Mouse (Mus musculus): ENCODE data around the gene Nkx2-3. TPM values are rescaled to one million over a fixed set of nuclear protein-coding genes. Genes with fewer than 3 reads are reported as not detected.

The Nkx2-3 gene
- polyA plus RNA-seq, 1 experiment from 2014 or later = not detected

DNA sequence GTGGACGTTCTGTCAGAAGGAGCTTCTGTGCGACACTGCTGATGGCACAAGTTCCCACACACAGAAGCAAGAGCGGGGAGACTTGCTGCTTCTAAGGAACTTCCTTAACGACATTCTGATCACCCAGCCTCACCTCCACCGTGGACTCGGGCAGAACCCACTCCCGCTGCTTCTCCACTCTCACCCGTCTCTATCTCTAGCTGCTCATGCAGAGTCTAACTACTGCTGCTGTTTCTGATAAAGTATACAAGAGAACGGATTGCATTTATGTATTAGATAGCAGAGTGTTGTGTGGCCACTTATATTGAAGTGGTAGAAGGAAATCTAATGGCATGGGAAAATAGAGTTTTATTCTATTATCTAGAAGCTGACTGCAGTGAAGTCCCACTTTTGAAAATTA lies 48.6 kb downstream of the Nkx2-3 start:
- Histone ChIP-seq H3K36me3 (peaks cover 25% of the 10 kb centered on the region), H3K4me3 (no peak overlapping the region), H3K27me3 (replicated peaks) (peaks cover 5% of the 10 kb centered on the region; the same call in 1 of the 2 replicates), H3K4me2 (no peak overlapping the region), H3K27ac (replicated peaks) (no peak overlapping the region), H3K4me1 (no peaks in the 10 kb centered on the region), H3K9me3 (no peaks in the 10 kb centered on the region), H3K9ac (no peak overlapping the region)
- ATAC-seq (ENCODE audit: extremely low read depth, insufficient number of reproducible peaks, low FRiP score, low TSS enrichment) = no peak
- WGBS = 71% methylated on average over 9 of the region's 9 CpGs

DNA sequence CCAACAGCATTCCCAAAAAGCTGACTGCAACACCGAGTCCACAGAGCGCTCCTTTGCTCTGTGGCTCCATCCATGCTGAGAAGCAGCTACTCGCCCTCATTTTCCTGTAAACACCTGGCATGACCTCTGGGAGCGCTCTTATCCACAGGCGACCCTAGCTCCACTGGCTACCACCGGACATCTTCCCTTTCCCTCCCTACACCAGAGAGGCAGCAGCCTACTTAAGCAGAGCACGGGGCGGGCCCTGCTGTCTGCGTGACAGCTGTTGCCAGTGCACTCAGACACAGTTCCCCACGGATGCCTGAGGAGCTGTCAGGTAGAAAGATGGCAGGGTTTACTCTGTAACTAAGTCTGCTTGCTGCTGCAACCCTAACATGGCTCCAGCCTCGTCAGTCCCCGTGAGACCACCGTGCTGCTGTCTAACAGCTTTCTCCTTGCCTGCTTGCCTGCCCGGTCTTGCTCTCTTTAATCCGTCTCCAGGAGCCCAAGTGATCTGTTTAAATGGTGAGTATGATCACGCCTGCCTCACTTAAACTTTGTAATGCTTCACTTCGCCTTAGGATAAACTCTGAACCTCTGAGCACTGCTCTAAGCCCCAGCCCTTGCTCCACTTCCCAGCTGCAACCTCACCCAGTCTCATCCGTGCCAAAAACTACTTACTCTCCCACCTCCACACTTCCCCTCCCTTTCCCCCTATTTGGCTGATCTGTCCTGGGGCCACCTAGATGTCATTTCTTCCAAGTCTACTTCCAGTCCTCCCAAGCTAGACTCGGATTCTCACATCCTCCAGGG lies 50.2 kb downstream of the Nkx2-3 start:
- Histone ChIP-seq H3K4me2 (no peak overlapping the region), H3K4me3 (no peak overlapping the region), H3K4me1 (no peaks in the 10 kb centered on the region), H3K27ac (replicated peaks) (no peak overlapping the region), H3K9ac (no peak overlapping the region), H3K27me3 (replicated peaks) (no peaks in the 10 kb centered on the region), H3K36me3 (peaks cover 28% of the 10 kb centered on the region), H3K9me3 (no peaks in the 10 kb centered on the region)
- 42% methylated on average over 19 of the region's 19 CpGs for WGBS
- no peak for ATAC-seq (ENCODE audit: extremely low read depth, insufficient number of reproducible peaks, low FRiP score, low TSS enrichment)

DNA sequence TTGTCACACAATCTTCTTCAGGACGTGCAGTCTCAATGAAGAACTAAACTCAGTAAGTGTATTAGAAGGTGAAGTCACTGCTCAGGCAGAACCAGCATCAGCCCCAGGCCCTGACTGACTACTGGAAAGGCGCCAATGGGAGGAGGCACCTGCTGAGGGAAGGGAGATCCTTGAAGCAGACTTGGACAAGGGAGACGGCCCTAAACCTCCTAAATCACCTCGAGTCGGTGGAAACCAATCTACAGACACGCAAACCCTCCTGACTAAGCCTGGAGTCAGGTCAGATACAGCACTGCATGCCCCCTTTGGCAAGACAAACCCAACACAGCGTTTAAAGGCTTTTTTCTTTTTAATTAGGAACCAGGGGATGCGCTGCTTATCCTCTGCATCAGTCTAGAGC lies 51.3 kb downstream of the Nkx2-3 start:
- ATAC-seq (ENCODE audit: extremely low read depth, insufficient number of reproducible peaks, low FRiP score, low TSS enrichment) = no peak
- H3K9me3 ChIP-seq = no peaks in the 10 kb centered on the region
- H3K4me3 ChIP-seq = no peak overlapping the region
- no peaks in the 10 kb centered on the region for H3K27me3 ChIP-seq (replicated peaks)
- 83% methylated on average over 8 of the region's 8 CpGs for WGBS
- peaks cover 28% of the 10 kb centered on the region for H3K36me3 ChIP-seq
- no peaks in the 10 kb centered on the region for H3K4me1 ChIP-seq
- no peak overlapping the region for H3K4me2 ChIP-seq
- H3K27ac ChIP-seq (replicated peaks) = no peak overlapping the region
- no peak overlapping the region for H3K9ac ChIP-seq

Small RNA genes within 50 kb of the gene (microRNA-seq; reads per million reads assigned to microRNA genes)
- not detected for gene Gm22646

Other genes with a start within 250 kb of the Nkx2-3 start
- 0.39 and 0.52 TPM in 2 replicates for gene Hpse2, start 224.0 kb upstream of the Nkx2-3 start, polyA plus RNA-seq (2015; fragmentation: Nextera tagmentation; extraction: Ambion mirVana)
- 0.08 and 0.11 TPM in 2 replicates for gene Cnnm1, start 171.9 kb upstream of the Nkx2-3 start, polyA plus RNA-seq (2015; fragmentation: Nextera tagmentation; extraction: Ambion mirVana)
- gene Got1, start 87.7 kb upstream of the Nkx2-3 start, polyA plus RNA-seq (2015; fragmentation: Nextera tagmentation; extraction: Ambion mirVana) = 161 and 175 TPM in 2 replicates
- 10.1 and 10.2 TPM in 2 replicates for gene Slc25a28, start 62.6 kb downstream of the Nkx2-3 start, polyA plus RNA-seq (2015; fragmentation: Nextera tagmentation; extraction: Ambion mirVana)
- 6.1 and 6.6 TPM in 2 replicates for gene Entpd7, start 77.3 kb downstream of the Nkx2-3 start, polyA plus RNA-seq (2015; fragmentation: Nextera tagmentation; extraction: Ambion mirVana)
- gene Cutc, start 140.7 kb downstream of the Nkx2-3 start, polyA plus RNA-seq (2015; fragmentation: Nextera tagmentation; extraction: Ambion mirVana) = 8.1 and 9.9 TPM in 2 replicates
- 12.0 TPM in 2 replicates for gene Cox15, start 140.7 kb downstream of the Nkx2-3 start, polyA plus RNA-seq (2015; fragmentation: Nextera tagmentation; extraction: Ambion mirVana)
- 0.37 TPM in 1 of 2 replicates, not detected in the other for gene Abcc2, start 169.9 kb downstream of the Nkx2-3 start, polyA plus RNA-seq (2015; fragmentation: Nextera tagmentation; extraction: Ambion mirVana)

All from heart, embryonic 13.5 days (tissue).